Mouse (Mus musculus): Measurements from ENCODE around the gene Tmub2. TPM values are rescaled to one million over a fixed set of nuclear protein-coding genes. Genes with fewer than 3 reads are reported as not detected.
A peak's percentile ranks its signal among the peaks of the same experiment; 100 is the strongest.

Gene Tmub2
- polyA plus RNA-seq, 1 experiment from 2014 or later, result 65.2 TPM

GRCm38 (mm10) chr11:102246871-102247270 lies 37.9 kb upstream of the Tmub2 start:
- 91% methylated on average over 4 of the region's 4 CpGs for WGBS
- ATAC-seq (ENCODE audit: low FRiP score), result no peak
- no peak overlapping the region for H3K4me2 ChIP-seq (replicated peaks; ENCODE audit: low read depth, low read length)

GRCm38 (mm10) chr11:102248630-102249230 lies 36.0 kb upstream of the Tmub2 start, which contains the start of gene BC030867:
BC030867 (plus strand) TSS chr11:102248882.
- Histone ChIP-seq H3K4me3 (ENCODE audit: low read depth, low read length) (peak within 1 kb of the TSS; percentile 74), H3K4me2 (replicated peaks; ENCODE audit: low read depth, low read length) (peak within 1 kb of the TSS; percentile 82), H3K27me3 (ENCODE audit: control insufficient read depth, insufficient read depth, low read length) (no peaks in the 10 kb centered on the region), H3K4me1 (replicated peaks; ENCODE audit: control insufficient read depth, insufficient read depth, low read length) (peaks cover 6% of the 10 kb centered on the region), H3K36me3 (ENCODE audit: control insufficient read depth, insufficient read depth, low read length) (no peaks in the 10 kb centered on the region), H3K27ac (ENCODE audit: low read depth, low read length) (peak within 1 kb of the TSS; percentile 13; the same call in 1 of the 2 replicates), H3K9me3 (ENCODE audit: control insufficient read depth, low read length) (no peaks in the 10 kb centered on the region), H3K9ac (ENCODE audit: low read depth, low read length) (peak within 1 kb of the TSS; percentile 64)
- ATAC-seq (ENCODE audit: low FRiP score) (peak; percentile 63; the same call in 1 of the 2 replicates), DNase-seq (ENCODE audit: low spot score) (peak; percentile 100)
- 0% methylated on average over 41 of the region's 41 CpGs for WGBS

More at GRCm38 (mm10) chr11:102246871-102247270, 37.9 kb upstream of the Tmub2 start:
- Histone ChIP-seq H3K9ac (ENCODE audit: low read depth, low read length) (no peak overlapping the region), H3K27me3 (ENCODE audit: control insufficient read depth, insufficient read depth, low read length) (no peaks in the 10 kb centered on the region), H3K4me1 (replicated peaks; ENCODE audit: control insufficient read depth, insufficient read depth, low read length) (peaks cover 6% of the 10 kb centered on the region), H3K36me3 (ENCODE audit: control insufficient read depth, insufficient read depth, low read length) (no peaks in the 10 kb centered on the region), H3K9me3 (ENCODE audit: control insufficient read depth, low read length) (no peaks in the 10 kb centered on the region), H3K4me3 (ENCODE audit: low read depth, low read length) (no peak overlapping the region), H3K27ac (ENCODE audit: low read depth, low read length) (no peak overlapping the region)
- no peak for DNase-seq (ENCODE audit: low spot score)

GRCm38 (mm10) chr11:102249351-102250090 lies 35.2 kb upstream of the Tmub2 start:
- Histone ChIP-seq H3K36me3 (ENCODE audit: control insufficient read depth, insufficient read depth, low read length) (no peaks in the 10 kb centered on the region; the same call in 1 of the 2 replicates), H3K4me2 (replicated peaks; ENCODE audit: low read depth, low read length) (peak overlapping the region; percentile 82), H3K9me3 (ENCODE audit: control insufficient read depth, low read length) (no peaks in the 10 kb centered on the region), H3K27me3 (ENCODE audit: control insufficient read depth, insufficient read depth, low read length) (no peaks in the 10 kb centered on the region), H3K4me3 (ENCODE audit: low read depth, low read length) (peak overlapping the region; percentile 74), H3K4me1 (replicated peaks; ENCODE audit: control insufficient read depth, insufficient read depth, low read length) (peaks cover 6% of the 10 kb centered on the region), H3K27ac (ENCODE audit: low read depth, low read length) (no peak overlapping the region), H3K9ac (ENCODE audit: low read depth, low read length) (peak overlapping the region; percentile 64; the same call in 1 of the 2 replicates)
- no peak for ATAC-seq (ENCODE audit: low FRiP score)
- no peak for DNase-seq (ENCODE audit: low spot score)
- WGBS, result 13% methylated on average over 9 of the region's 9 CpGs

- peak; percentile 61 for DNase-seq (ENCODE audit: low spot score)
- Histone ChIP-seq H3K36me3 (ENCODE audit: control insufficient read depth, insufficient read depth, low read length) (no peaks in the 10 kb centered on the region; the same call in 1 of the 2 replicates), H3K27me3 (ENCODE audit: control insufficient read depth, insufficient read depth, low read length) (no peaks in the 10 kb centered on the region), H3K4me2 (replicated peaks; ENCODE audit: low read depth, low read length) (no peak overlapping the region), H3K4me1 (replicated peaks; ENCODE audit: control insufficient read depth, insufficient read depth, low read length) (no peaks in the 10 kb centered on the region), H3K9me3 (ENCODE audit: control insufficient read depth, low read length) (no peaks in the 10 kb centered on the region), H3K27ac (ENCODE audit: low read depth, low read length) (no peak overlapping the region), H3K9ac (ENCODE audit: low read depth, low read length) (no peak overlapping the region), H3K4me3 (ENCODE audit: low read depth, low read length) (no peak overlapping the region)
- no peak for ATAC-seq (ENCODE audit: low FRiP score)
- 35% methylated on average over 9 of the region's 9 CpGs for WGBS
Observed at GRCm38 (mm10) chr11:102257514-102257913, 27.2 kb upstream of the Tmub2 start.

GRCm38 (mm10) chr11:102258095-102258494 lies 26.6 kb upstream of the Tmub2 start:
- WGBS, result 87% methylated on average over 6 of the region's 6 CpGs
- Histone ChIP-seq H3K4me3 (ENCODE audit: low read depth, low read length) (no peak overlapping the region), H3K27me3 (ENCODE audit: control insufficient read depth, insufficient read depth, low read length) (no peaks in the 10 kb centered on the region), H3K4me2 (replicated peaks; ENCODE audit: low read depth, low read length) (no peak overlapping the region), H3K27ac (ENCODE audit: low read depth, low read length) (no peak overlapping the region), H3K4me1 (replicated peaks; ENCODE audit: control insufficient read depth, insufficient read depth, low read length) (no peaks in the 10 kb centered on the region), H3K9me3 (ENCODE audit: control insufficient read depth, low read length) (no peaks in the 10 kb centered on the region), H3K36me3 (ENCODE audit: control insufficient read depth, insufficient read depth, low read length) (no peaks in the 10 kb centered on the region; the same call in 1 of the 2 replicates), H3K9ac (ENCODE audit: low read depth, low read length) (no peak overlapping the region)
- ATAC-seq (ENCODE audit: low FRiP score) (no peak), DNase-seq (ENCODE audit: low spot score) (no peak)

GRCm38 (mm10) chr11:102258521-102258920 lies 26.2 kb upstream of the Tmub2 start:
- ATAC-seq (ENCODE audit: low FRiP score) (no peak), DNase-seq (ENCODE audit: low spot score) (no peak)
- H3K27me3 ChIP-seq (ENCODE audit: control insufficient read depth, insufficient read depth, low read length), result no peaks in the 10 kb centered on the region
- no peaks in the 10 kb centered on the region; the same call in 1 of the 2 replicates for H3K36me3 ChIP-seq (ENCODE audit: control insufficient read depth, insufficient read depth, low read length)
- H3K27ac ChIP-seq (ENCODE audit: low read depth, low read length), result no peak overlapping the region
- no peaks in the 10 kb centered on the region for H3K4me1 ChIP-seq (replicated peaks; ENCODE audit: control insufficient read depth, insufficient read depth, low read length)
- H3K9ac ChIP-seq (ENCODE audit: low read depth, low read length), result no peak overlapping the region
- no peak overlapping the region for H3K4me3 ChIP-seq (ENCODE audit: low read depth, low read length)
- WGBS, result 92% methylated on average over 3 of the region's 3 CpGs
- H3K4me2 ChIP-seq (replicated peaks; ENCODE audit: low read depth, low read length), result no peak overlapping the region
- H3K9me3 ChIP-seq (ENCODE audit: control insufficient read depth, low read length), result no peaks in the 10 kb centered on the region

- ATAC-seq (ENCODE audit: low FRiP score) (no peak), DNase-seq (ENCODE audit: low spot score) (no peak)
- Histone ChIP-seq H3K27ac (ENCODE audit: low read depth, low read length) (no peak overlapping the region), H3K4me3 (ENCODE audit: low read depth, low read length) (no peak overlapping the region), H3K36me3 (ENCODE audit: control insufficient read depth, insufficient read depth, low read length) (no peaks in the 10 kb centered on the region), H3K27me3 (ENCODE audit: control insufficient read depth, insufficient read depth, low read length) (no peaks in the 10 kb centered on the region), H3K9me3 (ENCODE audit: control insufficient read depth, low read length) (no peaks in the 10 kb centered on the region), H3K4me2 (replicated peaks; ENCODE audit: low read depth, low read length) (no peak overlapping the region), H3K4me1 (replicated peaks; ENCODE audit: control insufficient read depth, insufficient read depth, low read length) (no peaks in the 10 kb centered on the region), H3K9ac (ENCODE audit: low read depth, low read length) (no peak overlapping the region)
- 94% methylated on average over 7 of the region's 7 CpGs for WGBS
Observed at GRCm38 (mm10) chr11:102263211-102263610, 21.5 kb upstream of the Tmub2 start.

- ATAC-seq (ENCODE audit: low FRiP score), result no peak
- no peak overlapping the region for H3K9ac ChIP-seq (ENCODE audit: low read depth, low read length)
- WGBS, result 68% methylated on average over 14 of the region's 14 CpGs
Observed at GRCm38 (mm10) chr11:102265816-102266215, 18.9 kb upstream of the Tmub2 start.

More at GRCm38 (mm10) chr11:102265816-102266215, 18.9 kb upstream of the Tmub2 start:
- H3K9me3 ChIP-seq (ENCODE audit: control insufficient read depth, low read length), result no peaks in the 10 kb centered on the region
- H3K4me3 ChIP-seq (ENCODE audit: low read depth, low read length), result no peak overlapping the region
- H3K4me1 ChIP-seq (replicated peaks; ENCODE audit: control insufficient read depth, insufficient read depth, low read length), result no peaks in the 10 kb centered on the region
- DNase-seq (ENCODE audit: low spot score), result no peak
- H3K27ac ChIP-seq (ENCODE audit: low read depth, low read length), result no peak overlapping the region
- no peak overlapping the region for H3K4me2 ChIP-seq (replicated peaks; ENCODE audit: low read depth, low read length)
- H3K27me3 ChIP-seq (ENCODE audit: control insufficient read depth, insufficient read depth, low read length), result no peaks in the 10 kb centered on the region
- H3K36me3 ChIP-seq (ENCODE audit: control insufficient read depth, insufficient read depth, low read length), result no peaks in the 10 kb centered on the region
